Mouse (Mus musculus) large intestine, adult 2 months (tissue): ENCODE measurements around the gene Tmed9. TPM values are rescaled to one million over a fixed set of nuclear protein-coding genes. Genes with fewer than 3 reads are reported as not detected.

Experiments used
- DNase-seq: peaks from one replicate; pipeline ENCODE4 v3.0.0-alpha.2; 2012; ENCODE audit warnings: low read depth, low spot score
- WGBS: fragments of 180-500 bp; shearing (Covaris S2); methylation state at CpG from one replicate; pipeline ENCODE4 v1.1.7; 2018; 5-methylcytosine and 5-hydroxymethylcytosine counted together
- polyA plus RNA-seq: library from polyadenylated mRNA; depleted of rRNA; stranded (reverse); fragments of >200 nt; gene quantifications from 2 replicates; pipeline ENCODE4 v1.2.3, GENCODE M21; 2012; rRNA removed

Tmed9 gene
- polyA plus RNA-seq = 86.6 and 105 TPM in 2 replicates

DNA sequence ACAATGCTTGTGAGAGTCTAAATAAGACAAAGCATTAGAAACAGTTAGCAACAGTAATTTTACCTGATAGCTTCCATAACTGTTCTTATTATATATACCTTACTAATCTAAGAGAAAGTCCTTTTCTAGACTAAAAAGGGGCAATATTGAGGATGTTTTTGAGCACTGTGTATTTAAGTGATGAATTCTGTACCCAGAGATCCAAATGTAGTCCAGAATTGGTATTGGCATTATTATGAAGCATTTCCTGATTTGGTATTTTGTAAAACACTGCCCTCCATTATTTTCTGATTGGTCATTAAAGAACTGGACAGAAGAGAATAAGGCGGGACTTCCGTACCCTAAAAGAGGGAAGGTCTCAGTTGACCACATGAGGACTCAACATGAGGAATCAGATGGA lies at the start of gene Tmed9:
Gene Tmed9, plus strand, starts transcription at position 301 of the 400 bp plus-strand sequence.
- no peak for DNase-seq
- WGBS = 95% methylated on average over 2 of the region's 2 CpGs

DNA sequence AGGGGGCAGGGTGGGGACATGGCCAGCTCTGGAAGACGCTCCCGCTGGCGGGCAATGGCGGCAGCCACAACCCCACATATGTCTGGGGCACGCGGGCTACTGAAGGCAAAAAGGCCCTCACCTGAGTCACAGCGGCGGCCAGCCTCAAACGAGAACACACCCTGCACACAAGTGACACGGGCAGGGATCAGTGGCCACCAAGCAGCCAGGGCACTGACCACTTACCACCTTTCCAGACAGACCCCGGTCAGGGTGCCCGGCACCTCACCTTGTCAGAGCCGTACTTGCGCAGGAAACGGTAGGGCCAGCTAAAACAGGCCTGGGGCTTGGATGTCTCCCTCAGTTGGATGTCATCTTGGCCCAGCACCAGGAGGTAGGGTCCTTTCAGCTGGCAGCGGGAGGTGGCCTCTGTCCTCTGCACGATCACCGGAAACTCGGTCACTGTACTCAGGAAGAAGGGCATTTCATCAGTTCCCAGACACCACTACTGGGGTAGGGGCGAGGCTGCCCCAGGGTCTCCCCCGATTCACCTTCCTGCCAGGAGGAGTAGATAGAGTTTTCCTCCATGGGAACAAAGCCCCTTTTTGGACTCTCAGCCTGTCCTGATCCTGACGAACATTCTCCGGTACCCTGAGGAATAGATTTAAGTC lies 49.5 kb upstream of the Tmed9 start:
- WGBS = 95% methylated on average over 23 of the region's 23 CpGs

DNA sequence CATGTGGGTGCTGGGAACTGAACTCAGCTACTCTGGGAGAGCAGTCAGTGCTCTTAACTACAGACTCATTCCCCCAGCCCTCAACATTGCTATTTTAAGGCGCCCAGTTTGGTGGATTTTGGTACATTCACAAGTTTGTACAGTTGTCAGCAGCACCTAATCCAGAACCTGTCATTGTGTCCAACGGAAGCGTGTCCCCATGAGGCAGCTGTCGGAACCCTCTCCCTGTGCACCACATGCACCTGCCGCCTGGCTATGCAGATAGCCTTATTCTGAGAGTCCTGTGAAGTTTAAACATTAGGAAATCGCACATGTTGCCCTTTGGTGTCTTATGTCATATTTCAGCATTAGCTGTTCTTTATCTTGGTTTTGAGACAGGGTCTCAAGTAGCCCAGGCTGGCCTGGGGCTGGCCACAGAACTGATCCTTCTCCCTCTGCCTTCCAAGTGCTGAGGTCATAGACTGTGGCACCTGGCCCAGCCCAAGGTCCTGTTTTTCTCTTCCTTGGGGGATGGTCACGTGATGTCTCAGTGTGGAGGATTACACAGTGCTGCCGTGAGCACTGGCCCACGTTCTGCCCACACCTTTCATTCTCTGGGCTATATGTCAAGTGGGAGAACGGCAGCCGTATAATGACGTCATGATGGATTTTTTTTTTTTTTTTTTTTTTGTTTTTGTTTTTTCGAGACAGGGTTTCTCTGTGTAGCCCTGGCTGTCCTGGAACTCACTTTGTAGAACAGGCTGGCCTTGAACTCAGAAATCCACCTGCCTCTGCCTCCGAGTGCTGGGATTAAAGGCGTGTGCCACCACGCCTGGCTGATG lies 47.6 kb upstream of the Tmed9 start:
- no peak for DNase-seq
- WGBS = 54% methylated on average over 16 of the region's 16 CpGs

More for the DNA sequence above, 49.5 kb upstream of the Tmed9 start:
- DNase-seq = no peak

DNA sequence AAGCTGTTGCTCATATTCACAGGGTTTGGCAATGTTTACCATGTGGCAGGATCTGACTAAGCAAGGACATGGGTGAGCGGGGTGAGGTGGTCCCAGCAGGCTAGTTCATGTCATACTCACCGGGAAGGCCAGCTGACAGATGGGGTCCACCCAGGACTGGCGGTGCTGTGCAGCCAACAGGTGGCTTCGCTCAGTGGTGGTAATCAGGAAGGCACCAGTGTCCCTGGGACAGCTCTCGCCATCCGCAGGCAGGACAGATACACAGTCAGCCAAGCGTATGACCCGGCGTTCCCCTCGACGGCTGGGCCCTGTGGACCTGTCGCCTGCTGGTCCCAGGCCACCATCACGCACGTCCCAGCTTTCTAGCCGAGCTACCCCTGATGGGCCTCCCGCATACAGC lies 46.3 kb upstream of the Tmed9 start:
- no peak for DNase-seq
- 87% methylated on average over 16 of the region's 16 CpGs for WGBS

DNA sequence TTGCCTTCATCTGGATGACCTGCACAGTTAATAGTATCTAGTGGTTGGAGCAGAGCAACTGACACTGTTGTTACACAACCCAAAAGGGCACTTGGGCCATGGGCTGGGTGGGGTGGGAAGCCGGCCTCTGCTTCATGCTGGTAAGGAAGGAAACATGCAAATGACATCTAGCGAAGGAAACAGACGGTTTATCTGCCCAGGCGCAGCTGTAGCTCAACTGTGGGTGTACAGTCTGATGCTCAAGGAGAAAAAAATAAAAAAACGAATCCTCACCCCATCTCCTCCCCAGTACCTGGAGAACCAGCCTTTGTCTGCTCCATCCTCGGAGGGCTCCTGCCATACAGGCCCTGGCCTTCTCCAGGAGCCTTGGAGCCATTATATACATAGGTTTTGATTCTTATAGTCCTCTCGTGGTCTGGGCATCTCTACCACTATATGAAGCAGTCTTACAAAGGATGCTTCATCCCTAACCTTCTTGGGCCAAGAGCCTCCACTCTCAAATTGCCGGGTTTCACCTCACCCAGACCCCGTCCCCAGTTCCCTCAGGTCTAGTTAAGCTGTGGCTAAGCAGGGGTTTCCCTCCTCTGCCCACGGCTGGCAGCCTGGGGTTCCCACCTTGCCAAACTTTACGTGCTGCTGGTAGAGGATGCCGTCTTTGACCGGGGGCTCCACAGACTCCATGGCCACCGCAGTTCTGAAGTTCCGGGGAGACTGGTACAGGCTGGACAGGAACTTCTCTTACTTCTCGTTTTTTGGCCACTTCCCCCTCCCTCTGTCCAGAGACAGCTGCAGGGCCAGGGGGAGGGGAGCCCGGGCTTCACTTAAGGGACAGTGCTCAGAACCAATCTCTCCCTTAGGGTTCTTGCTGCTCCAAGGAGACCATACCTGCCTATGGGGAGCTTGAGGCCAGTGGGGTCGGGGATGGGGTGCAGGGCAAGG lies 45.4 kb upstream of the Tmed9 start:
- whole genome bisulfite sequencing = 70% methylated on average over 18 of the region's 18 CpGs
- DNase-seq = no peak

DNA sequence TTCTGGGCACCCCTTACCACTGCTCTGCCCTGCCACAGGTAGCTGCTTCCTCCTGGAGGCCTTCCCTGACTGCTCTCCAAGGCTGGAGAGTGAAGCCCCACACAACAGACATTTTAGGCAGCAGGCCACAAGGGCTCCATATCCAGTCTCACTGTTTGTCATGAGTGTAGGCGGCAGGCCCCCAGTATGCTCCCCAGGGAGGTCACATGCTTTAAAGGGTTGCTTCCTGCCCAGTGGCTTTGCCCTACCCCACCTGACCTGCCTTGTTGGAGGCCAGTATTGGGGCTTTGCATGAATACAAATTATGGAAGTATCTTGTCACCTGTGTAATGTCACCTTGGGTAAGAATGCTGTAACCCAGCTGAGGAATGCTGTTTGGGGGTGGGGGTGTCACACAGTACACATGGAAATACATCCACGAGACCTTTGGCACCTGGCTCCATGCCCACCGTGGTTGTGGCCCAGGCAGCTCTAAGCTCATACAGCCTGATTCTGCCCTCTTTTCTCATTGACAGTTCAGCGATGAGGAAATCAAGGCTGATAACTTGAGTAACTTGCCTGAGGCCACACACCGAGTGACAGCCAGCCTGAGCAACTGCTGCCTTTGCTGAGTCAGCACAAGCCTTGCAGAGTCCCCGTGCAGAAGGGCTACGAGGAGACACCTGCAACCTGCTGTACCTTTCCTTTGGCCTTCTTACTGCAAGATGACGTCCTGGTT lies 44.2 kb upstream of the Tmed9 start, which contains the start of gene Dok3:
Gene Dok3, minus strand, starts transcription at position 99 of the 718 bp plus-strand sequence.
- no peak for DNase-seq
- 66% methylated on average over 8 of the region's 8 CpGs for WGBS

DNA sequence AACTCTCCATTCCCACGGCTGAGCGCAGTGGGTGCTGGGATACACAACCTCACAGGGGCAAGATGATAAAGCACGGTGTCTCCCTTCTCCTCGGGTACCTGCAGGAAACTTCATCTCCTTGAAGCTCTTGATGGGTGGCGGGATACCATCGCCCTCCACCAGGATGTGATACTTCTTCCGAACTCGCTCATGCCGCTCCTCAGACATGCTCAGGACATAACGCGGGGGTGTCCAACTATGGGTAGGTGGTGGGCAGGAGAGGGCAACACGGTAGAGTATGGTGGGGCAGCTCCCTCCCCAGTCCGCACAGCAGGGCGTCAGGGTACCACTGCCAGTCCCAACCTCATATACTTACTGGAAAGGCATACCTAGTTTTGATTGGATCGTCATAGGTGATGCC lies 38.3 kb upstream of the Tmed9 start:
- no peak for DNase-seq
- WGBS = 89% methylated on average over 15 of the region's 15 CpGs

DNA sequence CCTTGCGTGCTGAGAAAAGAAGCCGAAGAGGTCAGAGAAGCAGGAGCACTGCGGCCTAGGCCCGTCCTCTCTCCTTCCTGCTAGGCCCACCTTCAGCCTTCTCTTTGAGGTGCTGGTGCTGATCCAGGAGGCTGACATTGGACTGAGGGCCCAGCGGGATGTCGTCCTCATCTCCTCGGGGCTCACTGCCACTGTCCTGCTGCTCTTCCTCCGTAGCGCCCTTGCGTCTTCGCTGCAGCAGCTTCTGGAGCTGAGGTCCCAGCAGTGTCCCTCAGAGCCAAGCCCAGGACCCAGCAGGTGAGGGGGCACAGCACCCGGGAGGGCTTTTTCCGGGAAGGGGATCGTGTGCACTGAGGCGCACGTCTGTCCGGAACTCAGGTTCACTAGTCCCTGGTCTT lies 37.7 kb upstream of the Tmed9 start:
- no peak for DNase-seq
- 17% methylated on average over 17 of the region's 17 CpGs for WGBS

DNA sequence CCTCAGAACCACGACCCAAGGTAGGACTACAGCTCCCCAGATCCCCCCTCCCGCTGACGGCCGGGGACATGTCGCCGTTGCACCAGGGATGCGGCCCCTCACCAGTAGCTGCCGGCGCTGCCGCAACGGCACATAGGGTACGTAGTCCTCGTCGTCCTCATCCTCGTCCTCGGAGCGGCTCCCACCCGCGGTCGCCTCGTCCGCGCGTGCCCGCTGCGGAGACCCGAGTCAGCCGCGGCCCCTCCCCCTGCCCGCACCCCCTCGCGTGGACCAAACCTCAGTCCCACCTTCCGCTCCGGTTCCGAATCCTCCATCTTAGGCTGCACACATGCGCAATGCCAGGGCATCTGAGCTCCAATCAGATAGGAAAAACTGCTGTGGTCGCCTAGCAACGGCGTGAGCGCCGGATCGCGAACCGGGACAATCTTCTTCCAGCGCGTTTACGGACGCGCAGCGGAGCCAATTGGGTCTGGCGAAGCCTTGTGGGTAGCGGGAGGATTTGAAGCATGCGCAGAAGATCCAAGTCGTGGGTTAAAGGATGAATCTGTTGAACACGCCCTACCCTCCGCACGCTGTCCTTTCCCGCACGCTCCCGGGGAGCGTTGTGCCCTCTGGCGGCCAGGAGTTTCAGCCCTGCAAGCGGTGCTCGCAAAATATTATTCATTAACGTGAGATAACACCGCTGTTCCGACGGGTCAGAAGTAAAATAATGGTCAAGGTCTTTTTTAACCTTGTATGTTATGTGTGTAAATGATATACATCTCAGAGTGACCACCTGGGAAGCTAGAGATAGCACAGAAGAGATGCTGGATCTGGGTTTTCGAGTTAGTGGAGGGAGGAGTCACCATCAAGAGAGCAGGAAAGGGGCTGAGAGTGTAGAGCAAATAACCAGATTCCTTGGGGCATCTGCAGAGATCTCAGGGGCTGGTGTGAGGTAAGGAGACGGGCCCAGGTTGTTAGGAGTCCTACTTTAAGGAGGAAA lies 37.0 kb upstream of the Tmed9 start, which contains the start of gene Ddx41:
Gene Ddx41, minus strand, starts transcription at position 465 of the 982 bp plus-strand sequence.
- 1% methylated on average over 70 of the region's 70 CpGs for WGBS
- peak; percentile 89 for DNase-seq

DNA sequence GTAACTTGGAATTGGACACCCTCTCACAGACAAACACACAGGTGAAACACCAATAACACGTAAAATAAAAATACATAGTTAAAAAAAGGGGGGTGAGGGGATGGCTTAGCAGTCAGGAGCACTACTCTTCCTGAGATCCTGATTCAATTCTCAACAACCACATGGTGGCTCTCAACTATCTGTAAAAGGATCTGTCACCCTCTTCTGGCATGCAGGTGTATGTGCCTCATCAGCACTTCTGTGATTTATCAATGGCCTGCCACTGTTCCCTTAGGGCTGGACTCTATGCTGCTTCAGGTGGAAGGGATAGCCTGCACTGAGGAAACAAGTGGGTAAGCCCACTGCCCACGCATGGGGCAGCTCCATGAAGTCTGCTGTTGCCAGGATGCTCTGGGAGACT lies 32.6 kb upstream of the Tmed9 start:
- WGBS = 89% methylated on average over 2 of the region's 2 CpGs
- DNase-seq = no peak

DNA sequence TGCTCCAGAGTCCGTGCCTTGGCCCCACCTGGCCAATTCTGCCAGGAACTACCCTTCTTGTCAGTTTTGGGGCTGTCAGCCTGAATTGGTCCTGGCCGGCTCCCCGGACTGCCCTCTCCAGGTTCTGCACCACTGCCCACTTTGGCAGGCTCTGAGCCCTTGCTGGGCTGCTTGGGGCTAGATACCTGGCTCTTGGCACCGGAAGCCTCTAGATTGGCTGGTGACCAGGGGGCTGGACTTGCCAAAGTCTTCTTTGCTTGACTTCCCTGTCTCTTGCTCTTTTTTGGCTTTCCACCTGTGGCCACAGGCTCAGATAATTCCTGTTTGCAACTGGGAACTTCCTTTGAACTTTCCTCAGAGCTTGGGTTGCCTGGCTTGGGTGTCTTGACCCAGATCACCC lies 30.6 kb upstream of the Tmed9 start:
- WGBS = 93% methylated on average over 4 of the region's 4 CpGs
- DNase-seq = no peak

DNA sequence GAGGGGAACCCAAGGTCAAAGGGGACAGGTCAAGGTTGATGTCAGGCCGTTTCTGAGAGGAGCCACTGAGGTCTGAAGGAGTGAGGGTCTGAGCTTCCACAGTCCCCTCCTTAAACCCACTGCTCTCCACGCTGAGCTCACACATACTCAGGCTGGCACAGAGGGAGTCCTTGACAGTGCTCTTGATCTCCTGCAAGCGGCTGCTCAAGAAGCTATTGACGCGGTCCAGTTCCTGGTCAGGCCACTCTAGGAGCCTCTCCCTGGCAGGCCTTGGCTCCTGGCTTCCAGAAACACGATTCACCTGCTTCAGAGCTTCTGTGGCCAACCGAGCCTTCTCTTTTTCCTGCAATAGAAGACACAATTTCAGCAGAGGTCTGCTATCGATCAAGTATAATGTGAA lies 30.1 kb upstream of the Tmed9 start:
- 90% methylated on average over 8 of the region's 8 CpGs for WGBS
- DNase-seq = no peak

DNA sequence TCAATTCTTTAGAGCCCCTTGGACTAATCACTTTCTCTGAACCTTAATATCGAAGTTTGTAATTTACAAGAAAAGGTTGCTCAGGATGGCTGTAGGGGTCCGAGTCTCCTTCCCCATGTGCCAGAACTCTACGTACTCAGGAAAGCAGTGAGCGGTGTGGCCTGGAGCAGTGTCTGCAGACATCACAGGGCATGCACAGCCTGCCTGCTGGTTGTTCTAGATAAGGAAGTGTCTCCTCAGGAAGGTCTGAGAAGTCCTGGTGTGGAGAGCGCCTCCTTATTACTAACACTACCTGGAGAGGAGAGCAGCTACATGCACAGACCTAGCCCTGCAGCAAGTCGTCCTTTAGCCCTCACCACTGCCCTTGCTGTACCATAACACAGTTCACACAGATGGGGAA lies 28.7 kb upstream of the Tmed9 start:
- 92% methylated on average over 6 of the region's 6 CpGs for WGBS
- DNase-seq = no peak

DNA sequence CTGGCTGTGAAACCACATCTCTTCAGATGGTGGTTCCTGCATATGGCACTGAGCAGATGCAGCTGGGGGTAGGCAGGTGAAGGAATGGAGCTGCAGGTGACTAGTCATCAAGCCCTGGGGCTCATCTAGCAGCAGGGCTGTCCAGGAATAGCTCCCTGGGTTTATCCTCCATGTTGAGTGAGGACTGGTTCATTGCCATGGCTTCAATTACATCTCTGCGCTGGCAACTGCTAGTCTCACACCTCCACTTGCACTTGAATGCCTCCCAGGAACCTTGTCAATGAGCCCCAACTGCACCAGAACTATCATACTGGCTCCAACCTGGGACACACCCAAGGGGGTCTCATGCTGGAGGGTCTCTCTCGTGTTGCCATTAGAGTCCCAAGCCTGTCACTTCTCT lies 25.6 kb upstream of the Tmed9 start:
- DNase-seq = no peak
- 93% methylated on average over 2 of the region's 2 CpGs for WGBS

DNA sequence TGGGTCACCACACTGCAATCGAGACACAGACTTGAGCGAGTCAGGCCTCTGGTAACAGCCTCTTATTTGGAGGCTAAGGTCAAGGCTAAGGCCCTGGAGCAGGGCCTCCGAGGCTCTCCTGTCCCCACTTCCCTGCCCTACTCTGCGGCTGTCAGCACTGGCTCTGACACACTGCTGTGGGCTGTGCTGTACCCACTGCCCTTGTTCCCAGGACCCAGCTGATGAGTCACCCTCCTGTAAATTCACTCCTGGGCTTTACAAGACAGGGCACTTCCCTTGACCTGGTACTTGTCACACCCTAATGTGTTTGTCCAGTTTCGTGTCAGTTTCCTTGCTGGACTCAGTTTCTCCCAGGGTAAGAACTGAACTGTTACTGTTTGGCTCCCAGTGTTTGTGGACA lies 25.1 kb upstream of the Tmed9 start:
- no peak for DNase-seq
- 62% methylated on average over 5 of the region's 5 CpGs for WGBS

DNA sequence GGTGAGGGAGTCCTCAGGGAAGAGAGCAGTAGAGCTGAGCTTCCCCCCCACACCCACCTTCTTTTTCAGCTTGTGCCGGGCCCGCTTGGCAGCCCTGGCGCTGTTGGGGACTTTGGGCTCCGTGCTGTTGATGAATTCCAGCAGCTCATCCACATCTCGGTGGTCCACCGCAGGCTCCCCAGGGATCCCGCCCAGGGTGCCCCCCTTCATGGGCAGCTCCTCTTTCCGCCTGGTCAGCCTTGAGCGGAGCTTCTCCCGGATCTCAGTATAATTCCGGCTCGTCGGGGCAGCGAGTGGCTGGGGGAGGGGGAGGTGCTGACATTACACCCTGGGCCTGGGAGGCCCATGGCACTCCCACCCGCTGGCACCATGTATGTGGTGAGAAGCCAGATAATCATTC lies 24.5 kb upstream of the Tmed9 start:
- no peak for DNase-seq
- 92% methylated on average over 15 of the region's 15 CpGs for WGBS

DNA sequence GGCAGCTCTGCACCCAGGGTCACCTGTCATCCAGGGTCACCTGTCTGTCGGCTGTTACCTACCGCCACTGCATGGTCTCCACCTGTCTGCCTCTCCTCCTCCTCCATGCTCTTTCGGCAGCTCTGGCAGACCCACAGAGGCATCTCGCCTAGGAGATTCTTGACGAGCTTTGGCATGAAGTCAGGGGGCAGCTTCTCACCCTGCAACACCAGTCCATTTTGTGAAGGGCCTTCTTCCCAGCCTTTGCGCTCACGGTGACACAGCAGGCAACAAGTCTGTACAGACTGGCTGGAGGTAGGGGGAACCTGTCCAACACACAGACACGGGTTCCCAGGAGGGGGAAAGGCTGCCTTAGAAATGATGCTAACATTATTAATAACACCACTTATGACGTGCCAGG lies 17.6 kb upstream of the Tmed9 start:
- WGBS = 90% methylated on average over 9 of the region's 9 CpGs
- no peak for DNase-seq

DNA sequence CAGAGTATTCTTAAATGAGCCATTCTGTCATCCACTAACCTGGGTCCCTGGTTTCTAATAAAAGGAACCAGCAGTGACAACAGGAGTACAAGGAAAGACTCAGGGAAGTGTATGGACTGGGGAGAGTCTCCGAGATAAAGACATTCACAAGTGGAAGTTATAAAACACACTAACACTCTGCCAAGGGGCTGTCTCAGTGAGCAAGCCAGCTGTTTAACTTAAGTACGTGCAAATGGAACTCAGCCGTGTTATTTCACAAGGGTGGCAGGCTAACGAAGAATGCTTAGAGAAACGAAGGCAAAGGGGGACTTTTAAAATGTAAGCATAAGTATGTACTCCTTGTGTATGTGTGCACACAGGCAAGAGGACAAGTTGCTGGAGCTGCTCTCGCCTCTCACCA lies 16.0 kb upstream of the Tmed9 start:
- no peak for DNase-seq
- WGBS = 57% methylated on average over 6 of the region's 6 CpGs
